Mouse (Mus musculus): ENCODE data around the gene March6.

- TF ChIP-seq CTCF (IDR thresholded peaks at IDR 0.05; ENCODE audit: insufficient read depth, low read depth, low read length) (no peak), POLR2A (IDR thresholded peaks at IDR 0.05; ENCODE audit: insufficient read depth, low read depth, low read length) (no peak)
Observed at GRCm38 (mm10) chr15:31526463-31526862, 4.4 kb downstream of the March6 start.

All from olfactory bulb, adult 2 months (tissue).